Mouse (Mus musculus) heart, adult 2 months (tissue): ENCODE results near the gene Galnt15.

Experiments
- CTCF ChIP-seq: fragments of 200-600 bp; IDR thresholded peaks from 2 replicates; pipeline ENCODE4 v1.8.1; 2022; ENCODE audit warnings: antibody characterized with exemption, mild to moderate bottlenecking, moderate library complexity
- EP300 ChIP-seq: fragments of 200-500 bp; IDR thresholded peaks from 2 replicates; pipeline ENCODE4 v1.6.1; 2011; ENCODE audit warnings: low read depth, low read length, control low read depth; ENCODE audit not compliant: insufficient read depth

DNA sequence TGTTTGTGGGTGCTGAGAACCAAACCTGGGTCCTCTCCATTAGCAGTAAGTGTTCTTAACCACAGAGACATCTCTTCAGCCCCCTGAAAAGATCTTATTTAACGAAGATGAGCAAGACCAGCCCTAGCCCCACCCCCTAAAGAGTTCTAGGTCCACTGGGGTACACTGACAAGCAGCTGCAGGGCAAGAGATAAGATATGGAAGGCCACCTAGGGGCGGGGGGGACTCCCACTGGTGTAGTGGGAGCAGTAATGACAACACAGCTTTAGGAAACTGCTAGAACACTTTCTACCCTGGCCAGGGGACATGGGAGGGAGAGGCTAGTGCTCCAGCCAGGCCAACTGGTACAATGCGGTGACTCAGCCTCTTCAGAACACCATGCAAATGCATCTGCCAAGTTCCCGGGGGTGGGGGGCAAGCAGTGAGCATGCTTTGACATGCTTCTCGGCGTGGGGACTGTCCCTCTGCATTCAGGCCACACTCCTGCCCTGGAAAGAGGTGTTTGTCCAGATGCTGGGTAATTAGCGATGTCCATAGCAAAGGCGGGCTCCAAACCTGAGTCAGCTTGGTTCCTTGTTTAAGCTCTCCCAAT is 9.0 kb downstream of the Galnt15 start:
- TF ChIP-seq CTCF (no peak), EP300 (no peak)
